Mouse (Mus musculus): ENCODE results near the gene Map3k13. TPM values are rescaled to one million over a fixed set of nuclear protein-coding genes. Genes with fewer than 3 reads are reported as not detected.

Gene Map3k13
- 0.16 and 0.20 TPM in 2 replicates for polyA plus RNA-seq (2012; rRNA removed)

GRCm38 (mm10) chr16:21793875-21794696 lies at the start of gene Map3k13:
TSS of gene Map3k13 (plus strand) at chr16:21794346.
- peak; percentile 86 to 96 for DNase-seq (ENCODE audit: low read depth in 1 of 2, low spot score in 2 of 2)
- H3K4me3 ChIP-seq (ENCODE audit: extremely low read depth, insufficient read depth, insufficient read length), result peak within 1 kb of the TSS; percentile 89
- H3K4me1 ChIP-seq (ENCODE audit: control insufficient read depth, insufficient read depth, insufficient read length), result no peaks in the 10 kb centered on the region; the same call in 1 of the 2 replicates
- peak within 1 kb of the TSS; percentile 90 for H3K27ac ChIP-seq (ENCODE audit: insufficient read depth, low read length)
- 1% methylated on average over 47 of the region's 47 CpGs for WGBS
- peak; percentile 58 for TF ChIP-seq POLR2A (IDR thresholded peaks at IDR 0.05; ENCODE audit: low read depth, low read length)
- no peak for TF ChIP-seq CTCF (IDR thresholded peaks at IDR 0.05; ENCODE audit: extremely low read depth, insufficient read depth, insufficient read length, insufficient replicate concordance)
- H3K27me3 ChIP-seq (ENCODE audit: control insufficient read depth, insufficient read depth, low read length), result no peaks in the 10 kb centered on the region
- no peaks in the 10 kb centered on the region; the same call in 1 of the 2 replicates for H3K36me3 ChIP-seq (ENCODE audit: control insufficient read depth, insufficient read depth, low read length)

GRCm38 (mm10) chr16:21758447-21758846 lies 35.7 kb upstream of the Map3k13 start:
- Histone ChIP-seq H3K27ac (ENCODE audit: insufficient read depth, low read length) (no peak overlapping the region), H3K4me1 (ENCODE audit: control insufficient read depth, insufficient read depth, insufficient read length) (no peaks in the 10 kb centered on the region), H3K27me3 (ENCODE audit: control insufficient read depth, insufficient read depth, low read length) (no peaks in the 10 kb centered on the region), H3K4me3 (ENCODE audit: extremely low read depth, insufficient read depth, insufficient read length) (no peak overlapping the region), H3K36me3 (ENCODE audit: control insufficient read depth, insufficient read depth, low read length) (peaks cover 5% of the 10 kb centered on the region)
- no peak for TF ChIP-seq CTCF (IDR thresholded peaks at IDR 0.05; ENCODE audit: extremely low read depth, insufficient read depth, insufficient read length, insufficient replicate concordance)
- TF ChIP-seq POLR2A (IDR thresholded peaks at IDR 0.05; ENCODE audit: low read depth, low read length), result no peak
- 96% methylated on average over 1 of the region's 1 CpGs for WGBS
- no peak for DNase-seq (ENCODE audit: low read depth in 1 of 2, low spot score in 2 of 2)

GRCm38 (mm10) chr16:21768255-21768654 lies 25.9 kb upstream of the Map3k13 start:
- H3K36me3 ChIP-seq (ENCODE audit: control insufficient read depth, insufficient read depth, low read length), result peaks cover 3% of the 10 kb centered on the region
- no peaks in the 10 kb centered on the region for H3K4me1 ChIP-seq (ENCODE audit: control insufficient read depth, insufficient read depth, insufficient read length)
- 89% methylated on average over 3 of the region's 3 CpGs for WGBS
- DNase-seq (ENCODE audit: low read depth in 1 of 2, low spot score in 2 of 2), result no peak
- H3K27ac ChIP-seq (ENCODE audit: insufficient read depth, low read length), result no peak overlapping the region
- H3K4me3 ChIP-seq (ENCODE audit: extremely low read depth, insufficient read depth, insufficient read length), result no peak overlapping the region
- TF ChIP-seq POLR2A (IDR thresholded peaks at IDR 0.05; ENCODE audit: low read depth, low read length), result no peak
- no peak for TF ChIP-seq CTCF (IDR thresholded peaks at IDR 0.05; ENCODE audit: extremely low read depth, insufficient read depth, insufficient read length, insufficient replicate concordance)
- no peaks in the 10 kb centered on the region for H3K27me3 ChIP-seq (ENCODE audit: control insufficient read depth, insufficient read depth, low read length)

GRCm38 (mm10) chr16:21769667-21770066 lies 24.5 kb upstream of the Map3k13 start:
- 94% methylated on average over 5 of the region's 5 CpGs for WGBS
- Histone ChIP-seq H3K36me3 (ENCODE audit: control insufficient read depth, insufficient read depth, low read length) (peaks cover 5% of the 10 kb centered on the region), H3K27me3 (ENCODE audit: control insufficient read depth, insufficient read depth, low read length) (no peaks in the 10 kb centered on the region), H3K27ac (ENCODE audit: insufficient read depth, low read length) (no peak overlapping the region), H3K4me3 (ENCODE audit: extremely low read depth, insufficient read depth, insufficient read length) (no peak overlapping the region), H3K4me1 (ENCODE audit: control insufficient read depth, insufficient read depth, insufficient read length) (no peaks in the 10 kb centered on the region)
- no peak for DNase-seq (ENCODE audit: low read depth in 1 of 2, low spot score in 2 of 2)
- no peak for TF ChIP-seq POLR2A (IDR thresholded peaks at IDR 0.05; ENCODE audit: low read depth, low read length)
- TF ChIP-seq CTCF (IDR thresholded peaks at IDR 0.05; ENCODE audit: extremely low read depth, insufficient read depth, insufficient read length, insufficient replicate concordance), result peak; percentile 24; the same call in 1 of the 2 replicates

- WGBS, result 91% methylated on average over 4 of the region's 4 CpGs
- DNase-seq (ENCODE audit: low read depth in 1 of 2, low spot score in 2 of 2), result no peak
- Histone ChIP-seq H3K36me3 (ENCODE audit: control insufficient read depth, insufficient read depth, low read length) (peaks cover 5% of the 10 kb centered on the region), H3K27me3 (ENCODE audit: control insufficient read depth, insufficient read depth, low read length) (no peaks in the 10 kb centered on the region), H3K27ac (ENCODE audit: insufficient read depth, low read length) (no peak overlapping the region), H3K4me3 (ENCODE audit: extremely low read depth, insufficient read depth, insufficient read length) (no peak overlapping the region), H3K4me1 (ENCODE audit: control insufficient read depth, insufficient read depth, insufficient read length) (no peaks in the 10 kb centered on the region)
- TF ChIP-seq POLR2A (IDR thresholded peaks at IDR 0.05; ENCODE audit: low read depth, low read length) (no peak), CTCF (IDR thresholded peaks at IDR 0.05; ENCODE audit: extremely low read depth, insufficient read depth, insufficient read length, insufficient replicate concordance) (no peak)
Measured at GRCm38 (mm10) chr16:21774725-21775124, 19.4 kb upstream of the Map3k13 start.

GRCm38 (mm10) chr16:21778293-21778866 lies 15.8 kb upstream of the Map3k13 start:
- peaks cover 4% of the 10 kb centered on the region for H3K36me3 ChIP-seq (ENCODE audit: control insufficient read depth, insufficient read depth, low read length)
- no peaks in the 10 kb centered on the region for H3K4me1 ChIP-seq (ENCODE audit: control insufficient read depth, insufficient read depth, insufficient read length)
- 0 out of 2 replicates have a peak overlapping the region, but pooled peaks have one; percentile 11 for H3K4me3 ChIP-seq (ENCODE audit: extremely low read depth, insufficient read depth, insufficient read length)
- no peak for TF ChIP-seq POLR2A (IDR thresholded peaks at IDR 0.05; ENCODE audit: low read depth, low read length)
- TF ChIP-seq CTCF (IDR thresholded peaks at IDR 0.05; ENCODE audit: extremely low read depth, insufficient read depth, insufficient read length, insufficient replicate concordance), result no peak
- no peak for DNase-seq (ENCODE audit: low read depth in 1 of 2, low spot score in 2 of 2)
- WGBS, result 68% methylated on average over 3 of the region's 3 CpGs
- no peak overlapping the region for H3K27ac ChIP-seq (ENCODE audit: insufficient read depth, low read length)
- H3K27me3 ChIP-seq (ENCODE audit: control insufficient read depth, insufficient read depth, low read length), result no peaks in the 10 kb centered on the region

Data from spleen, adult 2 months (tissue).